Mouse (Mus musculus) MEL (cell line): ENCODE data around the gene Gng7. TPM values are rescaled to one million over a fixed set of nuclear protein-coding genes. Genes with fewer than 3 reads are reported as not detected.

Experiments
- DNase-seq: peaks from one replicate; pipeline ENCODE4 v3.0.0; 2011; ENCODE audit warnings: low read depth, low spot score
- H3K27ac ChIP-seq: 2 replicates; pipeline ENCODE4 v1.5.1; 2012; ENCODE audit warnings: low read depth, mild to moderate bottlenecking, control low read depth, low read length, moderate library complexity; ENCODE audit not compliant: control insufficient read depth
- H3K27me3 ChIP-seq, 2 experiments: fragments of 150-350 bp in 1 of 2; sonication (generic) in 1 of 2; 2 replicates each; pipeline ENCODE4 v1.6.1; 2012; ENCODE audit warnings: low read length in 2 of 2, mild to moderate bottlenecking in 2 of 2, improper control_type of control experiment in 1 of 2, moderate library complexity in 1 of 2; ENCODE audit not compliant: insufficient read depth in 2 of 2, control insufficient read depth in 1 of 2
- H3K36me3 ChIP-seq, 2 experiments: 2 replicates each; pipeline ENCODE4 v1.6.1; 2012 to 2014; ENCODE audit warnings: low read length in 2 of 2, improper control_type of control experiment in 1 of 2, inconsistent platforms in 1 of 2, mild to moderate bottlenecking in 1 of 2; ENCODE audit not compliant: insufficient read depth in 2 of 2, control insufficient read depth in 1 of 2
- H3K4me1 ChIP-seq, 2 experiments: fragments of 150-350 bp in 1 of 2; sonication (generic) in 1 of 2; 2 replicates each; pipeline ENCODE4 v1.6.1; 2012; ENCODE audit warnings: low read length in 2 of 2, improper control_type of control experiment in 1 of 2, mild to moderate bottlenecking in 1 of 2; ENCODE audit not compliant: insufficient read depth in 2 of 2, control insufficient read depth in 1 of 2
- H3K4me3 ChIP-seq, 2 experiments: fragments of 150-350 bp in 1 of 2; sonication (generic) in 1 of 2; 2 replicates each; pipeline ENCODE4 v1.5.1; 2012; ENCODE audit warnings: low read depth in 2 of 2, low read length in 2 of 2, mild to moderate bottlenecking in 2 of 2, moderate library complexity in 2 of 2, control low read depth in 1 of 2, improper control_type of control experiment in 1 of 2; ENCODE audit not compliant: control insufficient read depth in 1 of 2, insufficient read depth in 1 of 2
- H3K79me2 ChIP-seq: 2 replicates; pipeline ENCODE4 v1.6.1; 2012; ENCODE audit warnings: mild to moderate bottlenecking, low read length, moderate library complexity; ENCODE audit not compliant: control insufficient read depth, poor library complexity, insufficient read depth
- H3K9ac ChIP-seq: 2 replicates; pipeline ENCODE4 v1.6.1; 2012; ENCODE audit warnings: low read depth, mild to moderate bottlenecking, control low read depth, low read length, moderate library complexity; ENCODE audit not compliant: control insufficient read depth, poor library complexity, severe bottlenecking
- H3K9me3 ChIP-seq: fragments of 150-350 bp; sonication (generic); replicated peaks from 2 replicates; pipeline ENCODE4 v1.6.1; 2012; ENCODE audit warnings: mild to moderate bottlenecking, low read length, improper control_type of control experiment, moderate library complexity; ENCODE audit not compliant: insufficient read depth
- CHD1 ChIP-seq: IDR thresholded peaks from 2 replicates; pipeline ENCODE4 v1.6.1; 2012; ENCODE audit warnings: low read depth, mild to moderate bottlenecking, inconsistent platforms, low read length, improper control_type of control experiment
- CTCF ChIP-seq, 3 experiments: IDR thresholded peaks in 2 of 3; conservative IDR thresholded peaks in 1 of 3; 2 replicates each; pipeline ENCODE4 v1.5.1; 2011 to 2012; ENCODE audit warnings: low read length in 3 of 3, low read depth in 2 of 3, mild to moderate bottlenecking in 2 of 3, improper control_type of control experiment in 1 of 3, inconsistent platforms in 1 of 3, mixed read lengths in 1 of 3, moderate library complexity in 1 of 3; ENCODE audit not compliant: control insufficient read depth in 1 of 3, insufficient read depth in 1 of 3, poor library complexity in 1 of 3, severe bottlenecking in 1 of 3
- E2F4 ChIP-seq: IDR thresholded peaks from 2 replicates; pipeline ENCODE4 v1.6.1; 2011; ENCODE audit warnings: low read depth, low read length, improper control_type of control experiment, borderline replicate concordance
- ELF1 ChIP-seq: IDR thresholded peaks from 2 replicates; pipeline ENCODE4 v1.6.1; 2014; ENCODE audit warnings: low read depth, mild to moderate bottlenecking, inconsistent platforms, low read length, improper control_type of control experiment, moderate library complexity
- GABPA ChIP-seq: IDR thresholded peaks from 2 replicates; pipeline ENCODE4 v1.6.1; 2012; ENCODE audit warnings: low read depth, mild to moderate bottlenecking, inconsistent platforms, low read length, improper control_type of control experiment, moderate library complexity
- HCFC1 ChIP-seq: IDR thresholded peaks from 2 replicates; pipeline ENCODE4 v1.6.1; 2012; ENCODE audit warnings: low read depth, mild to moderate bottlenecking, inconsistent platforms, low read length, improper control_type of control experiment, moderate library complexity
- JUND ChIP-seq: IDR thresholded peaks from 2 replicates; pipeline ENCODE4 v1.6.1; 2011; ENCODE audit warnings: low read depth, mild to moderate bottlenecking, improper control_type of control experiment, low read length
- MEF2A ChIP-seq: IDR thresholded peaks from 2 replicates; pipeline ENCODE4 v1.6.1; 2014; ENCODE audit warnings: low read depth, mild to moderate bottlenecking, inconsistent platforms, low read length, improper control_type of control experiment; ENCODE audit not compliant: poor library complexity, insufficient replicate concordance, severe bottlenecking; ENCODE audit errors: extremely low read depth
- MXI1 ChIP-seq: IDR thresholded peaks from 2 replicates; pipeline ENCODE4 v1.6.1; 2011; ENCODE audit warnings: mild to moderate bottlenecking, low read depth, low read length, improper control_type of control experiment
- MYB ChIP-seq: IDR thresholded peaks from 2 replicates; pipeline ENCODE4 v1.6.1; 2011; ENCODE audit warnings: mild to moderate bottlenecking, low read depth, low read length, improper control_type of control experiment
- MYC ChIP-seq: IDR thresholded peaks from 2 replicates; pipeline ENCODE4 v1.6.1; 2011; ENCODE audit warnings: low read depth, mild to moderate bottlenecking, low read length, improper control_type of control experiment, moderate library complexity
- NELFE ChIP-seq: IDR thresholded peaks from 2 replicates; pipeline ENCODE4 v1.6.1; 2011; ENCODE audit warnings: low read depth, low read length, improper control_type of control experiment
- POLR2A ChIP-seq, 2 experiments: IDR thresholded peaks; 2 replicates each; pipeline ENCODE4 v1.6.1; 2011 to 2012; ENCODE audit warnings: low read length in 2 of 2, mild to moderate bottlenecking in 2 of 2, control low read depth in 1 of 2, improper control_type of control experiment in 1 of 2, low read depth in 1 of 2, moderate library complexity in 1 of 2; ENCODE audit not compliant: control insufficient read depth in 1 of 2, insufficient read depth in 1 of 2, poor library complexity in 1 of 2
- SMC3 ChIP-seq: IDR thresholded peaks from 2 replicates; pipeline ENCODE4 v1.6.1; 2011; ENCODE audit warnings: low read depth, low read length, improper control_type of control experiment
- UBTF ChIP-seq: IDR thresholded peaks from 2 replicates; pipeline ENCODE4 v1.6.1; 2012; ENCODE audit warnings: low read depth, mild to moderate bottlenecking, inconsistent platforms, low read length, improper control_type of control experiment, moderate library complexity, borderline replicate concordance; ENCODE audit not compliant: insufficient read depth
- USF1 ChIP-seq: IDR thresholded peaks from 2 replicates; pipeline ENCODE4 v1.6.1; 2014; ENCODE audit warnings: low read depth, mild to moderate bottlenecking, inconsistent platforms, low read length, improper control_type of control experiment, moderate library complexity
- USF2 ChIP-seq, 2 experiments: IDR thresholded peaks; 2 replicates each; pipeline ENCODE4 v1.6.1; 2011 to 2012; ENCODE audit warnings: improper control_type of control experiment in 2 of 2, low read length in 2 of 2, borderline replicate concordance in 1 of 2, inconsistent platforms in 1 of 2, low read depth in 1 of 2, mild to moderate bottlenecking in 1 of 2; ENCODE audit not compliant: insufficient read depth in 1 of 2
- ZC3H11A ChIP-seq: IDR thresholded peaks from 2 replicates; pipeline ENCODE4 v1.6.1; 2012; ENCODE audit warnings: low read depth, mild to moderate bottlenecking, inconsistent platforms, low read length, improper control_type of control experiment
- ZKSCAN1 ChIP-seq: IDR thresholded peaks from 2 replicates; pipeline ENCODE4 v1.6.1; 2012; ENCODE audit warnings: low read depth, mild to moderate bottlenecking, inconsistent platforms, low read length, improper control_type of control experiment, moderate library complexity
- ZNF384 ChIP-seq: IDR thresholded peaks from 2 replicates; pipeline ENCODE4 v1.6.1; 2012; ENCODE audit warnings: low read depth, mild to moderate bottlenecking, inconsistent platforms, low read length, improper control_type of control experiment
- polyA plus RNA-seq, 2 experiments: library from polyadenylated mRNA; stranded (reverse) in 1 of 2; unstranded in 1 of 2; fragments of >175 nt in 1 of 2; fragments of >200 nt in 1 of 2; gene quantifications; 2 replicates each; pipeline versions ENCODE4 v1.2.1 to v1.2.4; 2012; ENCODE audit warnings: low replicate concordance in 2 of 2, low read depth in 1 of 2; ENCODE audit not compliant: insufficient read length in 2 of 2, insufficient read depth in 1 of 2, missing spikeins in 1 of 2
- total RNA-seq: library from RNA; depleted of rRNA; stranded (reverse); fragments of 300-350 nt; gene quantifications from 2 replicates; pipeline ENCODE4 v1.2.3, GENCODE M21; 2012

Gene Gng7
- total and polyA plus RNA-seq, 3 experiments, result 1.3 to 6.2 TPM; not detected in 1

- Histone ChIP-seq H3K9me3 (no peaks in the 10 kb centered on the region), H3K36me3 (no peaks in the 10 kb centered on the region), H3K4me1 (no peaks in the 10 kb centered on the region), H3K9ac (no peak overlapping the region), H3K79me2 (no peaks in the 10 kb centered on the region), H3K4me3 (no peak overlapping the region), H3K27ac (no peak overlapping the region), H3K27me3 (no peaks in the 10 kb centered on the region)
- TF ChIP-seq MYC (no peak), ELF1 (no peak), USF1 (peak; percentile 53), GABPA (no peak)
- DNase-seq, result no peak
Measured at GRCm38 (mm10) chr10:80962585-80962984, 52.2 kb downstream of the Gng7 start.

GRCm38 (mm10) chr10:80962051-80962472 lies 52.7 kb downstream of the Gng7 start:
- H3K9me3 ChIP-seq, result no peaks in the 10 kb centered on the region
- TF ChIP-seq CTCF (IDR thresholded peaks at IDR 0.05 in 2 of 3, conservative IDR thresholded peaks at IDR 0.05 in 1 of 3; ENCODE audit: control insufficient read depth in 1 of 3, insufficient read depth in 1 of 3, low read depth in 2 of 3, low read length in 3 of 3, poor library complexity in 1 of 3, severe bottlenecking in 1 of 3), result no peak
- TF ChIP-seq CHD1, result no peak
- TF ChIP-seq MYB, result no peak
- TF ChIP-seq ZNF384, result no peak
- no peak for TF ChIP-seq HCFC1
- TF ChIP-seq ZC3H11A, result no peak
- TF ChIP-seq MEF2A, result no peak
- TF ChIP-seq POLR2A (IDR thresholded peaks at IDR 0.05; ENCODE audit: control insufficient read depth in 1 of 2, insufficient read depth in 1 of 2, low read depth in 1 of 2, low read length in 2 of 2, poor library complexity in 1 of 2), result no peak
- TF ChIP-seq UBTF, result no peak
- TF ChIP-seq ELF1, result no peak
- TF ChIP-seq E2F4, result no peak
- no peak for TF ChIP-seq USF2 (IDR thresholded peaks at IDR 0.05; ENCODE audit: borderline replicate concordance in 1 of 2, insufficient read depth in 1 of 2, low read depth in 1 of 2, low read length in 2 of 2)
- TF ChIP-seq SMC3, result no peak
- TF ChIP-seq ZKSCAN1, result no peak
- TF ChIP-seq NELFE, result no peak
- no peak for TF ChIP-seq MXI1
- no peak for TF ChIP-seq JUND
- no peaks in the 10 kb centered on the region for H3K79me2 ChIP-seq
- no peak overlapping the region for H3K9ac ChIP-seq
- no peak for DNase-seq
- no peaks in the 10 kb centered on the region for H3K36me3 ChIP-seq
- no peaks in the 10 kb centered on the region for H3K4me1 ChIP-seq
- H3K27me3 ChIP-seq, result no peaks in the 10 kb centered on the region
- H3K27ac ChIP-seq, result no peak overlapping the region
- H3K4me3 ChIP-seq, result no peak overlapping the region
